Mouse (Mus musculus) ovary, postnatal 14 days (tissue): Measurements from ENCODE around the gene Dlk1.
"Not testable (repeated sequence)": the region's sequence is repeated elsewhere in the genome, so short reads cannot be mapped to it uniquely, and the experiment has no call there.

Experiments
- DNase-seq: peaks from one replicate; pipeline ENCODE4 v3.0.0; 2022; ENCODE audit warnings: low spot score

Dlk1 gene

GRCm38 (mm10) chr12:109475501-109475900, 22.9 kb downstream of the Dlk1 start:
- no peak for DNase-seq

DNA sequence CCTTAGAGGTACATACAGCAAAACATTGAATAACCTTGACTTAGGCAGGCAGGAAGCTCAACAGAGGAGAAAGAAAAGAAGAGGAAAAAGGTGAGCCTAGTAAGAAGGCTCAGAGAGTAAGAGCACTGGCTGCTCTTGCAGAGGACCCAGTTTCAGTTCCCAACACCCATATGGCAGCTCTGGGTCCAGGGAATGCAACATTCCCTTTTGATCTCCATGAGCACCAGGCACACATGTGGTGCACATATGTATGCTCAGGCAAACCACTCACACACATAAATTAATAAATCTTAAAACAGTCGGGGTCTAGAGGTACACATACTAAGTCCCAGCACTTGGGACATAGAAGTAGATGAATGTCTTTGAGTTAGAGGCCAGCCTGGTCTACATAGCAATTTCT, 33.9 kb downstream of the Dlk1 start:
- not testable (repeated sequence) for DNase-seq

GRCm38 (mm10) chr12:109491701-109492100, 39.1 kb downstream of the Dlk1 start:
- no peak for DNase-seq

DNA sequence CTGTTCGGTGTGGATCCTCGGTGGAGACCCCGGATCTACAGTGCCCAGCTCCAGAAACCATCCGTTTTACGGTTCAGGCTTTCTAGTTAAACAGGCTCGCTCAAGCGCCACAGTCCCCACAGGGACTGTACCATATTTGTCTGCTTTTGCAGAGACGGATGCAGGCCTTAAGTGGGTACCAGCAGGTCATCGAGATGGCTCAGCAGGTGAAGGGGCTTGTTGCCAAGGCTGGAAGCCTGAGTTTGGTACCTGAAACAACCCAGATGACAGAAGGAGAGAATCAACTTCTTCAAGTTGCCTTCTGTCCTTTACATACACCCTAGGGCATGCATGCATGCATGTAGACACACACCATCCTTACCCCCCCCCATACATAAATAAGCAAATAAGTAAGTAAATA, 40.8 kb downstream of the Dlk1 start:
- no peak for DNase-seq

DNA sequence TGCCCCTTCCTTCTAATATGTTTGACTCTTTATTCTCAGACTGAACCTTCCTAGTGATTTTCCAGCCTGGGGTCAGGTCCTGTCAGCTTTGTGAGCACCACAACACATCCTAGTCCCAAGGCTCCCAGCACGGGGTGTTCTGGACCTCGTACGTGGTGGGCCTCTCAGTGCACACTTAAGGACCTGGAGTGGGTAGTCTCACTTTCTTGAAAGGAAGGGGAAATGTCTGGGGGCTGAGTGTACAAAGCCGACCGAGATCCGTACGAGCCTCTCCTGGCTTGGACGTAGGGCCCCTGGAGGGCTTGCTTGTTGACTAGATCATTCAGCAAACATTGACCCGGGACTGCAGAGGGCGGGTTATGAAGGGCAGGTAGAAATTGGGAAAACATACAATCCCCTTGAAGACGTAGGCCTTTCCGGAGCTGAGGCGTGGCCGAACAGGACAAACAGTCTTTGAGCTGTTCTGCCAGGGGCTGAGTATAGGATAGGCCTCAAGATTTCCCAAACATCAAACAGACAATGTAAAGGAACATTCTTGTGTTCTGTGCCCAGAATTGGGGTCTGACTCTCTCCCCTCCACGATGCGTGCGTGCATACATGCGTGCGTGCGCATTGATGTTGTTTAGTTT, 42.5 kb downstream of the Dlk1 start:
- DNase-seq: no peak

DNA sequence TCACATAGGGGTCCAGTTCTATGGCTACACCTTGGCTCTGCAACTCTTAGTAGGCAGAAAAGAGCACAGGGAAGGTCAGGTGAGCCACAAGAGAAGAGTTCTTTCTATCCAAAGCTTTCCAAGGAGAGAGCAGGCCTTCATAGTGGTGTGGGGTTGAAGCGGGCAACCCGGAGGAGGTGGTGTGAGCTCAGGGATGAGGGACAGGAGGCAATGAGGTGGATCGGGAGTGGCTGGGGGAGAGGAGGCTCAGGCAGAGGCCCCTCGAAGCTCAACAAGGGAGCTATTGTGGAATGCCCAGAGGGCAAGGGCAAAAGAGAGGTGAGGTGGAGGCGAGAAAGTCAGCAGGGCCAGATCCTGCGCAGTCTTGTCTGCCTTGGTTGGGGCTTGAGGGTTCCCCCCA, 43.8 kb downstream of the Dlk1 start:
- no peak for DNase-seq

DNA sequence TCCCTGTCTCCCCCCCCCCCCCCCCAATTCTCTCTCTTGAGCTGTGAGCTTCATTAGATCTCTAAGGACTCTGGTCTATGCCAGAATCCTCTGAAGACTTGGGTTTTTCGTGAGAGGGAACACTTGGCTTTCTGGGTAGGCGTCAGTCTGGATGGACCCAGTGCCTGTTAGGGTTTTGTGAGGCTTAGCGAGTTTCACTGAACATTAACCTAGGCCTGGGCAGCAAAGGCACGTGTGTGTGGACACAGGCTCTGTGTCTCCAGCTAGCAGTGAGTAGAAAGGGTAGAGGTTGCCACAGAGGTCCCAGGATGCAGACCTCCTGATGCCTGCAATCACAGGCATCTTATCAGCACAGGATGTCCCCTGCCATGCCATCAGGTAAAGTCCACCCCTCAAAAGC, 48.4 kb downstream of the Dlk1 start:
- no peak for DNase-seq

DNA sequence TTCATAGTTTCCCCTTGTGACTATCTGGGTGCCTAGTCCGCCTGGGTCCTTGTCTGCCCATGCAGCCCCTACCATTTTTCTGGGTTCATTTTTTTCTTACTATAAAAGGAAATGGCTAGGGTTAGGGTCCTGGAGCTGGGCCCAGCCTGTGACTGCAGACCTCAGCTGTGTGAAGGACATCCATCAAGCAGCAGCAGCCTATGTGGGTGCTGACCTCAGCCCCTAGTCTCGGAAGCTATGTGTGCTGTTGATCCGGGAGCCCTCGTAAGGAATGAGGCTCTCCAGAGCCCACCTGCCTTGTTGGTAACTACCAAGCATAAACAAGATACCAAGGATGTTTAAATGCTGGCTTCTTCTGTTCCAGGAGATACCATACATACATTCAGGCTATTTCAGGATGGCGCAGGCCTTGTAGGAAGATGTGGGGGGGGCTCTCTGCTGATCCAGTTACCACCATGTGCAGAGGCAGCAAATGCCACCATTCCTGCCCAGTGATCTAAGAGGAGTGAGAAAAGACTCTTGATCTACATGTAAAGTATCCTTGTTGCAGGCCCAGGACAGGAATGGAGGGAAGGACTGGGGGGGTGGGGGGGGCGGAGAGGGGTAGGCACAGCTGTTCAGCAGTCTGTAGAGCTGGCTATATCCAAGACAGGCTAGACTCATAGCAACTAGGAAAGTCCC, 49.9 kb downstream of the Dlk1 start:
- DNase-seq: no peak

GRCm38 (mm10) chr12:109507693-109508092, 55.1 kb downstream of the Dlk1 start:
- DNase-seq: no peak

DNA sequence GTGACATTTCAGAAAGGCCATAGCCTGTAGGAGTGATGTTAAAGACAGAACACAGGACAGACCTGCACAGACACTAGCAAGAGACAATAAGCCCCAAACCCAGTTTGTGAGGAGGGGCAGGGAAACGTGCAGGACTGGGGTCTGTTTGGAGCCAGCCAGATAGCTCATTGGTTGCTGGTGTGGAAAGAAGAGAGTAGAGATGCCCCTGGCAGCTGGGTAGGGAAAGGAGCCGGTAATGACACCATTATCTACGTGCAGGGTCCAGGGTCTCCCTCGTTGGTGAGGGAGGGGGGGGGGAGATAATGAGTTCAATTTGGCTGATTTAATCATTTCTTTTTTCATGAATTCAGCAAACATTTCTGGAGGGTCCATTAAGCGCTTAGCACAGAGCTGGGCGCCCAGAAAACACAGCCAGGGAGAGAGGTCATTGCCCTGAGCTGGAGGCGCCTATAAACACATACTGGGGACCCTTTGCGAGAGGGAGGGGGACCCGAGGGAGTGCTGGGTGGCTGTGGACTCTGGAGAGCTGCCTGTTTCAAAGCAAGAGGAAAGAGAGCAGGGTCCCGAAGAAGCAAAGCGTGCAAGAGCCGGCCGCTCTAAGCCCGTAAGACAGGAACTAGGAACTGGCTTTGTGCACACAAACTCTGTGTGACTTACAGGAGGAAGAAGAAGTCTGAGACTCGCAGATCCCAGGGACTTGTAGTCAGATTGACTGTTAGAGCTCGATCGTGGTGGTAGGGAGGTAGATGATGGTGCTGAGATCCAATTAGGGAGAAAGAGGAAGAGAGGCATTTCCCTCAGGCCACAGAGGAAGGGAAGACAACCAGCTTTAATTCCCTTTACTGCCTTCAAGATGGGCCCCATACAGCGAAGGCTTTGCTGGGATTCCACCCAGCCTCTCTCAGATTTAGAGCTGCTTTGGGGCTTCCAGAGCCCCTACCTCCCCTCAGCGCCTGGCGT, 56.2 kb downstream of the Dlk1 start:
- DNase-seq: no peak

DNA sequence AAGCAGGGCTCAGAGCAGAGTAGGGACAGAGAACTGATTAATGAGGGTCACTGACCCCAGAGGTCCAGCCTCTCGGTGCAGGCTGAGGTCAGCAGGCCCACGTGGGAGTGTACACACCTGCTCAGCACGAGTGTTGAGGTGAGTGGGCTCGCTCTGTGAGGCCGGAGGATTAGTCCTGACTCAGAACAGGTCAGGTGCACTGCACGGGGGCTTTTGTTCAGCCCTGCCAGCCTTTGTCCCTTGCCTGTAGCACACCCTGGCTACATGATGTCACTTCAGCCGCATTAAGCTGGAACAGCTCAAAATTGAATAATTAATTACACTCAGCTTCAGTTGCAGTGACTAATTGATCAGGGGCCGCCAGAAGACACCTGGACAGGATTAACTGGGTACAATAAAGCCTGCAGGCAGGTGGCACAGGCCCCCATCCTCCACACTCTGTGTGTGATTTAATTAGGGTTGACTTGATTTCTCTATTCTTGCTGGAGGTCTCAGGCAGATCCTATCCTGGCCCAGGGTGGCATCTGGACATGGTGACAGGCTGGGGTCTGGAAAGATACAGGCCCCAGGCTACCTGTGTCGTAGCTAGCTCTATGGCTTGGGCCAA, 57.0 kb downstream of the Dlk1 start:
- DNase-seq: no peak

DNA sequence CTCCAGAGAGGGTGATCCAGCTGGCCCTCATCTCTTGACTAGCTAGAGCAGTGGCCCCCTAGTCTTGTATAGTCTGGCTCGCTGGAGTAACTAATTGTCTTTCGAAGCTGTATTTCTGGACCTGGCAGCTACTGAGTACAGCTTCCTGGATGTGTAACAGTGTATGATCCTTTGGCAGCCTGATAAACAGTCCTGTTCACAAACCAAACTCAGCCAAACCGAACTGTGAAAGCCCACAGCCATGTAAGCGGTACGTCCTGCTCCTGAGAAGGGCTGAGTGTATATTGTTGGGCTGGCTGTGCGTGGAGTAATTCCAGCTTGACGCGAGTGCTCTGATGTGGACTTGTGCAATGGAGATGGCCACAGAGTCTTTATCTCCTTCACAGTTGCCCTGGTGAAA, 57.6 kb downstream of the Dlk1 start:
- no peak for DNase-seq

GRCm38 (mm10) chr12:109511456-109511855, 58.8 kb downstream of the Dlk1 start:
- no peak for DNase-seq

DNA sequence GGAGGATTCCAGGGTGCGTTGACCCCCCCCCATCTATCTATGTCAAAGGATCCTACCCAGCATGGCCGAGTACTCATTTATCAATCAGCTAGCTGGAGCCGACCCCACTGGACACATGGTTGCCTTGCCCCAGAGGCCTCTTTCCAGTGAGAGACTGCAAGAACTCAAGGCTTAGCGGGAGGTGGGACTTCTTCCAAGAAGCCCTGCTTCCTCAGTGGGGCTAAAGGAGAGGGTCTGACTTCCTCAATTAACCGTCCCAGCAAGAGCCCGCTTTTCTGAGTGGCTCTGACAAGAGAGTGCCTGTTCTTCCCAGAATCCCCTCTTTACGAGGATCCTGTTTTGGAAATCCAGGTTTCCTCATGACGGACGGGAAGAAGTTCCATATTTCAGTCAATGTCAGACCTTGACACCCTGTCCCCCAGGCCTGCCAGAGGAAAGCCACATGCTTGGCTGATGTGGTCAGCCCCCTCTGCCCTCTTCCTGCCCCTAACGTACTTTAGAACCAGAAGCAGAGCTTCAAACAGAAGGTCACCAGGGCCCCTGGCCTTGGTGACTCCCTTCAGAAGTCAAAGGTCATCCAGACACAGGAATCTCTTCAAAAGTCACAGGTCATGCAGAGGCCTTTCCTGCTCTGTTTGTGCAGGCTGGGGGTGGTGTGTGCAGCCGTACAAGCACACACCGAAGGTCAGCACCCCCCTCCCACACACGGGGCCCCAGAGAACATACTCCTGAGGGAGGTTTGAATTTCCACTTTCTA, 59.7 kb downstream of the Dlk1 start:
- no peak for DNase-seq
